Mouse (Mus musculus) limb, embryonic 14.5 days (tissue): ENCODE measurements around the gene Maml2. TPM values are rescaled to one million over a fixed set of nuclear protein-coding genes. Genes with fewer than 3 reads are reported as not detected.

ENCODE experiments used
- ATAC-seq: fragments of 200-750 bp; cut with Nextera tagmentation; 2 replicates; pipeline ENCODE4 v1.8.0; 2017; ENCODE audit warnings: low read depth, moderate number of reproducible peaks, moderate TSS enrichment; ENCODE audit not compliant: low FRiP score
- DNase-seq: peaks from one replicate; pipeline ENCODE4 v3.0.0-alpha.2; 2015; ENCODE audit warnings: low spot score
- H3K27ac ChIP-seq: fragments of 300-500 bp; sonication (generic); replicated peaks from 2 replicates; pipeline ENCODE4 v1.5.1; 2014; ENCODE audit warnings: low read depth, mild to moderate bottlenecking, low read length, moderate library complexity, mixed read lengths
- H3K27me3 ChIP-seq: fragments of 300-500 bp; sonication (generic); 2 replicates; pipeline ENCODE4 v1.6.1; 2014; ENCODE audit warnings: low read length, mixed read lengths; ENCODE audit not compliant: control insufficient read depth, insufficient read depth
- H3K36me3 ChIP-seq: fragments of 300-500 bp; sonication (generic); 2 replicates; pipeline ENCODE4 v1.6.1; 2014; ENCODE audit warnings: mild to moderate bottlenecking, low read length, moderate library complexity, mixed read lengths; ENCODE audit not compliant: control insufficient read depth, insufficient read depth
- H3K4me1 ChIP-seq: fragments of 300-500 bp; sonication (generic); 2 replicates; pipeline ENCODE4 v1.6.1; 2014; ENCODE audit warnings: antibody characterized with exemption, low read length, mixed read lengths; ENCODE audit not compliant: control insufficient read depth, insufficient read depth
- H3K4me2 ChIP-seq: fragments of 300-500 bp; sonication (generic); replicated peaks from 2 replicates; pipeline ENCODE4 v1.6.1; 2014; ENCODE audit warnings: low read depth, mild to moderate bottlenecking, low read length, moderate library complexity; ENCODE audit not compliant: severe bottlenecking
- H3K4me3 ChIP-seq: fragments of 300-500 bp; sonication (generic); replicated peaks from 2 replicates; pipeline ENCODE4 v1.5.1; 2014; ENCODE audit warnings: low read length
- H3K9ac ChIP-seq: fragments of 300-500 bp; sonication (generic); 2 replicates; pipeline ENCODE4 v1.6.1; 2014; ENCODE audit warnings: mild to moderate bottlenecking, low read depth, low read length, moderate library complexity; ENCODE audit not compliant: severe bottlenecking
- H3K9me3 ChIP-seq: fragments of 300-500 bp; sonication (generic); 2 replicates; pipeline ENCODE4 v1.6.1; 2016; ENCODE audit warnings: low read length; ENCODE audit not compliant: control insufficient read depth
- POLR2A ChIP-seq: fragments of 200-500 bp; IDR thresholded peaks from 2 replicates; pipeline ENCODE4 v1.8.0; 2012; ENCODE audit warnings: inconsistent platforms, mild to moderate bottlenecking, moderate library complexity, borderline replicate concordance; ENCODE audit not compliant: insufficient read depth, insufficient read length; ENCODE audit errors: extremely low read depth
- WGBS: fragments of 180-500 bp; shearing (Covaris S2); extraction: QIAGEN DNeasy Blood & Tissue Kit; methylation state at CpG from one replicate; pipeline ENCODE4 v1.1.7; 2014; 5-methylcytosine and 5-hydroxymethylcytosine counted together
- polyA plus RNA-seq, 2 experiments: library from polyadenylated mRNA; depleted of rRNA in 1 of 2; stranded (reverse) in 1 of 2; unstranded in 1 of 2; fragments of >200 nt; fragmentation: Nextera tagmentation in 1 of 2; extraction: Ambion mirVana in 1 of 2; gene quantifications; 2 replicates each; pipeline versions ENCODE4 v1.2.1 to v1.2.3; 2012 to 2014

The Maml2 gene
- polyA plus RNA-seq, 2 experiments = 9.9 to 10.7 TPM

DNA sequence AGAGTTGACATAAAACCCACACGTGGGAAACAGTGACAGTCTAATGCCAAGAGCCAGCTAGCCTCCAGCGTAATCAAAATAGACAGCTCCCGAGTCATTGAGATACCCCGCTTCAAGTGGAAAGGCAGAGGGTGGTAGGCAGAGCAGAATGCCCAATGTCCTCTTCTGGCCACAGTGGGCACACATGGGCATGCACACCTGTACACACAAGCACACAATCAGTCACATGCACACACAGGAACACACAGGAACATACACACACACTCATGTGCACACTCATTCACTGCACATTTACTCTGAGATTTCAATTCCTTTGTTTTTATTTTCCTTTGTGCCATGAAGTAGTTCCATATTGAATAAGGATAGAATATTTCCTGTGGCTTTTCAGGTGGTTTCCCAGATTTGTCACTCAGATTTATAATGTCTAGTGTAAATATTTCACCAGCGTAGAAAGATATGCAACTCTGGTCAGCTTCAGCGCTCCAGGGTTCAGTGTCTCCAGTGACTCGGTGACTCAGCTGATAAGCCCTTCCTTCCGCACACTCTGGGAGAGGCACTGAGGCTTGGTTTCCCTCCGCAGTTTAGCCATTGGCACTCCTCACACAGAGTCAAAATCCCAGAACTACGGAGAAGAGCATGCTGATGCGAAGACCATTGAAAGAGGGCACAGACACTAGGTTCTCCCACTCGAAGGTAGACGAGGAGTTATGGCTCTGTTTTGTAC is 144.4 kb downstream of the Maml2 start:
- H3K9ac ChIP-seq = no peak overlapping the region
- no peak overlapping the region for H3K4me2 ChIP-seq
- H3K4me1 ChIP-seq = no peaks in the 10 kb centered on the region
- WGBS = 84% methylated on average over 13 of the region's 13 CpGs
- H3K27me3 ChIP-seq = no peaks in the 10 kb centered on the region
- H3K36me3 ChIP-seq = no peaks in the 10 kb centered on the region
- no peak for DNase-seq
- TF ChIP-seq POLR2A = no peak
- no peak overlapping the region for H3K4me3 ChIP-seq
- ATAC-seq = no peak
- peaks cover 5% of the 10 kb centered on the region; the same call in 1 of the 2 replicates for H3K9me3 ChIP-seq
- H3K27ac ChIP-seq = no peak overlapping the region

DNA sequence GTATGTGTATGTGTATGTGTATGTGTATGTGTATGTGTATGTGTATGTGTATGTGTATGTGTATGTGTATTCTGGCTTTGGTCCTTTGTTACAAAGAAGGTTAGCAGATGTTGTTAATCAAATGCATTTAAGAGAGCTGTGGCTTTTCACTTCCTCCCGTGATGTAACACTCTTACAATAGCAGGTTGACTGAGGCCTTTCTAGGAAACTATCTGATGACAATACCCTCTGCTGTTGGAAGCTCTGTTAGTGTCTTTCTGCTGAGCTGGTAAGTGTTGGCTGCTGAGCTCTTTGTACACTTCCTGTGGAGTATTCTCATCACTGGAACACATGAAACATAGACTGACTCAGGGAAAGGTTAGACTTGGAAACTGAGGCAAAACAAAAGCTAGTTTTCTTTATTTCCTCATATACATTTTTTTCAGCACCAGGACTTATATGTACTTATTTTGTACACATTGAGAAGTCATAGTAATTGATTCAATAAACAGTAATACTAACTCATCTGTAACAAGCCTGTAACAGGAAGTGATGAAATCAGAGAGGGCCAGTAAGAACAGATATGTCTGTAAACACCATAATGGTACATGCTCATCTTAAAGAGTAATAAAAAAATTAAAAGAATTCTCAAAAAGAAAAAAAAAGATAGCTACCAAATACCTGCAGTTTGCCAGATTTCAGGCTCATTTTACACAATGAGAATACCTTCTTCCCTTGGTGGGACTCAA is 145.9 kb downstream of the Maml2 start:
- ATAC-seq = no peak
- Histone ChIP-seq H3K4me3 (no peak overlapping the region), H3K4me1 (peaks cover 4% of the 10 kb centered on the region; the same call in 1 of the 2 replicates), H3K36me3 (no peaks in the 10 kb centered on the region), H3K4me2 (no peak overlapping the region), H3K9me3 (no peaks in the 10 kb centered on the region), H3K27ac (no peak overlapping the region), H3K27me3 (no peaks in the 10 kb centered on the region), H3K9ac (no peak overlapping the region)
- TF ChIP-seq POLR2A = no peak
- 28% methylated on average over 1 of the region's 1 CpGs for WGBS
- DNase-seq = peak; percentile 47

DNA sequence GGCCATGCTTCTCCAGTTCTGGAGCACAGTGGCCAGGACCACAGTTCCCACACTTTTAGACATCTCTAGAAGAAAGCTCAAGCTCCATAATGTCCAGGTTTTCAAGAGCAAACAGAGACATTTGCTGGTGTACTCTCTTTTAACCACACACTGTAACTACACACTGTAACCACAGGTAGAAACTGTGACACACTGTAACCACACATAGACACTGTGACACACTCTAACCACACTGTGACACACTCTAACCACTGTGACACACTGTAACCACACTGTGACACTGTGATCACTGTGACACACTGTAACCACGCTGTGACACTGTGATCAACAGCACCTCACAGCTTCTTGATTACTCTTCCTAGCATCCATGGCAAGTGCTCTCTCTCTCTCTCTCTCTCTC is 148.5 kb downstream of the Maml2 start:
- ATAC-seq (no peak), DNase-seq (no peak)
- 81% methylated on average over 1 of the region's 1 CpGs for WGBS
- Histone ChIP-seq H3K4me3 (no peak overlapping the region), H3K9ac (no peak overlapping the region), H3K36me3 (no peaks in the 10 kb centered on the region), H3K27me3 (no peaks in the 10 kb centered on the region), H3K27ac (no peak overlapping the region), H3K4me2 (no peak overlapping the region), H3K9me3 (no peaks in the 10 kb centered on the region), H3K4me1 (peaks cover 14% of the 10 kb centered on the region; the same call in 1 of the 2 replicates)
- TF ChIP-seq POLR2A = no peak

DNA sequence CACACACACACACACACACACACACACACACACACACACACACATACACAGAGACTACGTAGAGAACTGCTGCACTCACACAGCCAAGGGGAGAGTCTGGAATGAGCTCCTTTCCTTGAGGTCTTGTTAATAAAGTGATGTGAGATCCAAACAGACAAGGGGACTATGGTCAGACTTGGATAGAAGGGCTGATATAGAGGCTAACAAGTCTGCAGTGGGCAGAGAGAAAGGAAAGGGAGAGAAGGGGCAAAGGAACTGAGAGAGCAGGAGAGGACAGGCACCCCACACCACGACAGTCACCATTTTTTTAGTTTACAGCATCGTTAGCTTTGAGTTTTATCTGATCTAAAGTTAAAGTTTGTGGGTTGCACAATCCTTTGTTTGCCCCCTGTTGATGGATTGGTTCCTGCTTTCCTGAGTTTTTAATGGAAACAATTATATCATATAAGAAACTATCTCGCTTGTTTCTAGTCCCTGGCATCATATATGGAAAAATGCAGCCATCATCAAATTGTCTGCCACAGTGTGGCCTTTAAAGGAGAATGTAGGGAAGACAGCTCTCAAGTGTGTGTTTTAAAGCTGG is 149.0 kb downstream of the Maml2 start, which contains the start of gene Gm17571:
TSS of gene Gm17571 (minus strand) at position 51 of the 583 bp plus-strand sequence.
- Histone ChIP-seq H3K4me1 (peaks cover 14% of the 10 kb centered on the region; the same call in 1 of the 2 replicates), H3K9ac (no peak within 1 kb of the TSS), H3K36me3 (no peaks in the 10 kb centered on the region), H3K4me2 (no peak within 1 kb of the TSS), H3K27ac (no peak within 1 kb of the TSS), H3K9me3 (no peaks in the 10 kb centered on the region), H3K27me3 (no peaks in the 10 kb centered on the region), H3K4me3 (no peak within 1 kb of the TSS)
- no peak for DNase-seq
- WGBS = 52% methylated on average over 4 of the region's 4 CpGs
- ATAC-seq = no peak
- no peak for TF ChIP-seq POLR2A

DNA sequence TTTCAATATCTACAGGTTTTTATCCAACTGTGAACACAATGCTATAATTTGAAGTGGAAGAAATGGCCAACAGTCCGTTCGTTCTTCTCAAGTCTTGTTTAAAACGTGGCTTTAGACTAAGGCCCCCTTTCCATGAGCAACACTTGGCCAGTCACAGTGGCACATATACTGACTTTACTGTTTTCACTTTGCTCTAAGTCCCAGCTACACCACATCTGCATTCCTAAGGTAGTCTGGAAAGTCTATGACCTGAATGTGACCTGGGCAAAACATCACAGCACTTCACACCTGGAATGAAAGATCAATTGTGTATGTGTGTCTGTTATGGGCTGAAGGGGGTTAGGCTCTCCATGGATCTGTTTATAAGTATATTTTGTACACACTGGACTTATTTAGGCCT is 151.0 kb downstream of the Maml2 start:
- no peak for TF ChIP-seq POLR2A
- Histone ChIP-seq H3K4me1 (peaks cover 14% of the 10 kb centered on the region; the same call in 1 of the 2 replicates), H3K27ac (peak overlapping the region; percentile 26; the same call in 1 of the 2 replicates), H3K9ac (no peak overlapping the region), H3K36me3 (no peaks in the 10 kb centered on the region), H3K4me2 (no peak overlapping the region), H3K4me3 (no peak overlapping the region), H3K27me3 (no peaks in the 10 kb centered on the region), H3K9me3 (no peaks in the 10 kb centered on the region)
- 65% methylated on average over 3 of the region's 3 CpGs for WGBS
- ATAC-seq (peak; percentile 30; the same call in 1 of the 2 replicates), DNase-seq (no peak)
